Mouse (Mus musculus) cerebellum, postnatal 4 days (tissue): Measurements from ENCODE around the gene 4930452B06Rik.

Source experiments
- DNase-seq, 2 experiments: peaks; one replicate each; pipeline ENCODE4 v3.0.0; 2022; ENCODE audit warnings: low spot score in 2 of 2, mixed read lengths in 1 of 2

Gene 4930452B06Rik

DNA sequence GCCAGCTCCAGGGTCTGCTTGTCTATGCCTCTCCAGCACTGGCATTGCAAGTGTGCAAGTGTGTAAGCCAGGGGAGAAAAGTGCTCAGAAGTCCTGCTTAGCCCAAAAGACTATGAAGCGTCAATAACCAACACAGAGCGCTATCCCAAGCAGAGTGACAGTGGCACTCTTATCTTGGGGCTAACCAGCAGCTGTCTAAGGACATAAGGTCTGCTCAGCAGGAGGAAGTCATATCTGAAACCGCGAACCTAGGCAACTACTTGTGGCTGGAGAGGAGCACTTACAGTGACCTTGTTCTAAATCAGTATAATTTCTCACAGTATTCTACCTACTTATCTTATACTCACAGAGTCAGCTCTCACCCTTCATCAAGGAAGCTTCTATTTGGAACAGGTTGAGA, 214.9 kb downstream of the 4930452B06Rik start:
- DNase-seq = no peak

DNA sequence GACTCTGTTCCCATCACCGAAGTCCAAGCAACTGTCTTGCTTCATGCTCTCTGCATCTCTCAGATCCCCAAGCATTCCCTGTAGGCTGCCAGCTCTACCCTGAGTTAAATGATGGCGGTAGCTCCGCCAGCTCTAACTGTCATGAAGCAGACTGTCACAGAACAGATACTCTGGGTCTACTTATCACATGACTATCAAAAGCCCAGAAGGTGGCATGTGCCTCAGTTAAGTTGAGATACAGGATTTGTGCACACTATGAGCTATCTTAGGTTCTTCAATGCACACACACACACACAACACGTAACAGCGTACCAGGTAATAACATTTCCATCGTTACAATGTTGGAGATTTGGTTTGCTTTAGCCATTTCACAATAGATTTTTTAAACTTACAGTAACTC, 215.7 kb downstream of the 4930452B06Rik start:
- no peak for DNase-seq

DNA sequence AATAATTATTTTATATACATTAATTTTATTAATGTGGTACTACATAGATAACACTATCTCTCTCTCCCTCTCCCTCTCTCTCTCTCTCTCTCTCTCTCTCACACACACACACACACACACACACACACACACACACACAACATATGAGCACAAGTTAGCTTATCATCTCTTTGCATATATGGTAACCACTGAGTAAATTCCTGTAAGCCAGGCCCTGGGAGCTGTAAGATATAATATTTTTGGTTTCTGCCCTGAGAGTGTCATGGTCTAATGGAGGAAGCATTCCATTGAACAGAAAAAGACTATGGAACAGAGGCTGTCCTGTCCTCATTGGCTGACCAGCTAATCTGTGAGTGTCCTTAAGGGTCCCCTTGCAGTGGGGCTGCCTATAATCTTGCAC, 216.7 kb downstream of the 4930452B06Rik start:
- no peak for DNase-seq

DNA sequence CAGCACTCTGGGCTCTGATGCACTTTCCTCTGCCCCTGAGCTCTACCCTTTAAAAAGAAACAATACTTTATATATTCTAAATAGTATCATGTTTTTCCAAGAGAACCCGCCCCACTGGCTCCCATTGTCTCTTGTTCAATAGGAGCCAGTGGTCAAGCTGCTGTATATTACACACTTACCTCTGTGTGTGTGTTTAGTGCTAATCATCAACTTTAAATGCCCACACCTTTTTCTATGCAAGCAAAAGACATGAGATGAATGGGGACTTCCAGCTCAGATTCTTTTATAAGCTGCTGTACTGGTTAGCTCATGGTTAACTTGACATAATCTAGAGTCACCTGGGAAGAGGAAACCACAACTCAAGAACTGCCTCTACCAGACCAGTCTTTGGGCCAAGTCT, 218.7 kb downstream of the 4930452B06Rik start:
- no peak for DNase-seq

DNA sequence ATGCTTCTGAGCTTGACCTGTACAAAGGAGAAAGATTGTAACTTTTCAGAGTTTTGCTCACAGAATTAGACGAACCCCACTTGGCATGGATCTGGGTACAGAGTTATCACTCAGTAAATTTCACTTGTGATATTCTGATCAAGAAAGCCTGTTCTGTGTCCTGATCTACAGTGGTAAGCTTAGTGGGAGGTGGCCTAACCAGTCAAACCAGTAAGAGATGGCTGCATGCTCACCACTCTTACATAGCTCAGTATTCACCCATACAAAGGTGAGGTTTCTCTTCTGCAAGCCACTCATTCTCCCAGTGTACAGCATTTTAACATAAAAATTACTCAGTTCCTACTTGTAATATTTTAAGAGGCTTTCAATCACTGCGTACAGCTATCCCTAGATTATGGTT, 221.7 kb downstream of the 4930452B06Rik start:
- no peak for DNase-seq

DNA sequence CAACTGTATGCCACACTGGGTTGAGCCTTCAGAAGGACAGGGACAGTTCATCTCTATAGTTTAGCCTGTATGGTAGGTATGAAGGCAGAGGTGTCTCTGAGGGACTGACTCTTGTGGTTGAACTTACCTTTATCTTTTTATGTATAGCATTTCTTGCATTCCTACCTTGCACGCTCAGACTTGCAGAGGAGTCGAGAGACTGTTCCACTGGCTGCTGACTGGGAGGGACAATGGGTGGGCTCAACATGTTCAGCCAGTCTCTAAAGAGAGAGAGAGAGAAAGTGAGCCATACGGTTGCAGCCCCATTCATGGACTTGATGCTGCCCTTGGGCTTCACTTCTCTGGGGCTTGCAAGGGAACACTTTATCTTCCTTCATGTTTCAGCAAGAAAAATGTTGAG, 223.3 kb downstream of the 4930452B06Rik start:
- DNase-seq = no peak

DNA sequence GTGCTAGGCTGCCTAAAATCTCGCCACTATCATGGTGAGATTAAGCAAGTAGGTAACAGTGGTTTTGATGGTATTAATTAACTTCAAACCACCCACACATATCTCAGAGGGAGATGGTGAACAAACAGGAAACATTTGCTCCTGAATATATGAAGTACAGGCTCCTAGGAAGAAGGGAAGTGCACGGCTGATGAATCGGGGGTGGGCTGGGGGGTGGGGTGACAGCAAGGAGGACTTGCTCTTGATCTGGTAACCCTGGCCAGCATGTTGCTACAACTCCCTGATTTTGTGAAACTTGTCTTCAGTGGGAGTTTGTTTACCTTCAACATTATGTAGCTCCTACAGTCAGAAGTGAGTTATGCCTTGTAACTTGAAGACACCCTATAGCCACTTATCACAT, 224.4 kb downstream of the 4930452B06Rik start:
- no peak for DNase-seq

DNA sequence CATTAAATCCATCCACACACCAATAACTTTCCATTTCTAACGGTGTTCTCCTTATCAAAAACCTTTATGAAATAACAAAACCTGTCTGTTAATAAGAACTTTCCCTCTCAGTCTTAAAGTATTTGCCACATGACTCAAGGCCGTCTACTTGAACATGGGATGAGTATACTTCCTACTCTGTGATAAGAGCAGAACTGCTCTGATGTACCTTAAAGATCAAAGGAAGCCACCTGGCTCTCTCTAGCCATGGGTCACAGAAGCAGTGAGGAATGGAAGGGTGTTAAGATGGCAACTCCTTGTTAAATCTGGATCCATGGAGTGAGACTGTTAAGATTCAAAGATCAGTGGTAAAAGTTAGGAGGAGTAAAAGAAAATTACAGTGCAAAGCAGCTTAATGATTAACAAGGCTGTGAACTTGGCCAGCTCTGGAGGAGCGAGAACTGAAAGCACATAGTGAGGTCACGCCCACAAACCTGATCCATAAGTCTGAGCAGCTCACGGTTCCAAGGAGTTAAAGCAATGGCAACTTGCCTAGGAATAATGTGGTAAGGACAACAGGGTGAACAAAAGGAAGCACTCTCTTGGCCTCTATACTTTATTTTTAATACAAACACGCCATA, 235.3 kb downstream of the 4930452B06Rik start:
- no peak for DNase-seq

DNA sequence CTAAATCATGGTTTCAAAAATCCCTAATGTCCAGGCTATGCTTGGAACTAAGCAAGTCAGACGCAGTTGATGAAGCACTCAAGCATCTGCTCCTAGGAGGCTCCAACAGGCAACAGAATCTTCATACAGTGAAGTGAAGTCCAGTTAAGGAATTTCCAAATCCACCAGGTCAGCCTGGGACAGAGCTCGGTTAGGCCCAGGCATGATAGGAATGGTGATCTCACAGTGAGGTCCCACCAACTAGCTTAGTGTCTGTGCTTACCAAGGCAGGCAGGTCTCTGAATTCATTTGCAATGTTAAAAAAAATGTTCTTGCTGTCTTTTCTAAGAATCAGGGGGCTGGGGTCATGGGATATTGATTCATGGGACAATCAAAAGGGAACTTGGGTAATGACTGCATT, 236.3 kb downstream of the 4930452B06Rik start:
- no peak for DNase-seq

DNA sequence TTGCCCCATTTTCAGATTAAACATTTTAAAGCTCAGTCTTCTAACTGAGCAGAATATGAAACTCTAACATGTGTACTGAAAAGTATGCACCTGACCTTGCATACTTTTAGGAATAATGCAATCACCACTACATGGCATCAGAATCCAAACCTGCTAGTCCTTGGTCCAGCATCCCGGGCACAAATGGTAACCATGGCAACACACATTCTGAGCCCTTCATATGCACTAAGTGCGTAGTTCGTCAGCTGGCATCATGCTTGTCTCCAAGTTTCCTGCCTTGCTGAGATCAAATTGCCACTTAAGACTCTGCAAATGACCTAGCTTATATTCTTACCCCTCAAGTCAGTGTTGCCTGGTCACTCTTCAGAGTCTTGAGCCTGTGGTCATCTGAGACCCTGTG, 243.2 kb downstream of the 4930452B06Rik start:
- DNase-seq = no peak

DNA sequence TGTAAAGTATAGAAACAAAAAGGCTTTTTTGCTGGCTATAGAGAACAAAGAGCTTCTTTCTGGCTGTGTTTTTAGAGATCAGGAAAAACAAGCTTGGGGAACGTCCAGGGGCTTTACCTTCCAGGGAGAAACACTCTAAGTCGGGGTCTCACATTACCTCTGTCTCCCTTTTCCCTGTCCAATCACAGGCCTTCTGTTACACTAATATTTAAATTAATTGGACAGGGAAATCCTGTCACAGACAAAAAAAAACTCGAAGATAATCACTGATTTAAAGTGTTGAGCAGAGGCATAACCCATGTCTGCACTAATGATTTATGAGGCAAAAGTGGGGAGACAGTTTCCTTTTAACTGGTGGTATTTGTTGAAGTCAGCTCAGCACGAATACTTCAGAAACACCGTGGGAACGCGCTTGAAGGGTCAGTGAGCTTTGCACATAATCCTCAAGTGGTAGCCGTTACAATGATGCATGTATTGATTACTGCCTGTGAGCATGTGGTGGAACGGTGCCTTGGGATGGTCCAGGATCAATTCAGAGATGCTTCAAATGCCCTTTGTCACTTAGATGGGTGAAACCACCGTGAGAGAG, 244.7 kb downstream of the 4930452B06Rik start:
- no peak for DNase-seq

DNA sequence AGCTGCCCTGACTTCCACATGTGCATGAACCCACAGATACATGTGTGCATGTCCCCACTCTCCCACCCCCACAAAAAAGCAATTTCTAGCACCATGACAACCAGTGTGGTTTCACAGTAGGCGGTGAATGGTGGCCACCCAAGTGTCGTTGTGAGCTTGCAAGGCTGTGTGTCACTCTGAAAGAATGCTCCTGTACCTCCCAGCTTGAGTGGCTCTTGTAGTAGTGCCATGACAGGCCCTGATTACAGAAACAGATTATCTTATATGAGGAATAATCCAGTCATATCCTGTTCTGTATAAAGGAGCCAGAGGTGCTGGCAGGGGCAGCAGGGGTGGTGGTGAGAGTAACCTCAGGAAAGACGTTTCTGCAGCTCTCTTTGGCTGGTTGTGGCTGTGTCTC, 247.4 kb downstream of the 4930452B06Rik start:
- no peak for DNase-seq

DNA sequence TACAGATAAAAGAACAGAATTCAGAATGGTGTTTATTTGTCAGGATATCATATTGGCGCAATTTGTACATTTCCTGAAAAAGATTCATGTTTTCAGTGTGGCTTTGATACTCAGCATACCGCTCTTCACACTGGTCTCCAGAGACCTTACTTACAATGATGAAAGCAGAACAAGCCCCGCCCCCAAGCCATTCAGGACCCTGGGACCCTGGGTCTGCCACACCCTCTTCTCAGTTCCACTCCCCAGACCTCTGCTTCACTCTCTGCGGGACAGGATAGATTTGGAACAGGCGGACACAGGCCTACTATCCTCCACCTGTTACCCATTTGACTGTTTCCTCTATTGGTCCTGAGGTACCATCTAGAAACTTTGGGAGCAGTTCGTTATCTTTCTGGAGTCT, 260.1 kb downstream of the 4930452B06Rik start:
- no peak for DNase-seq

DNA sequence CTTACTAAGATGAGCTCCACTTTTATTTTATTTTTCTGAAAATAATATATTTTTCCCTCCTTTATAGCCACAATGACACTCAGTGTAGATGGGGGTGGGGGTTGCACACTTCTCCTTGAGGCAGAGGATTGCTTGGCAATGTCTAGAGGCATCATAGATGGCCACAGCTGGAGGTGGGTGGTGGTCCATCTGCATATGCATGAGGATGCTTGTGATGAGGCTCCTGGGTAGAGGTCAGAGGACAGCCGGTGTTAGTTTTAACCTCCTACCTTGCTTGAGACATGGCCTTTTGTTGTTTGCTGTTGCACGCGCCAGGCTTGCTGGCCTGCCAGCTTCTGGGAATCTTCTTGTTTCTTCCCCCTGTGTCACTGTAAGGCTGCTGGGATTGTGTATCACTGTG, 262.7 kb downstream of the 4930452B06Rik start:
- DNase-seq = no peak

DNA sequence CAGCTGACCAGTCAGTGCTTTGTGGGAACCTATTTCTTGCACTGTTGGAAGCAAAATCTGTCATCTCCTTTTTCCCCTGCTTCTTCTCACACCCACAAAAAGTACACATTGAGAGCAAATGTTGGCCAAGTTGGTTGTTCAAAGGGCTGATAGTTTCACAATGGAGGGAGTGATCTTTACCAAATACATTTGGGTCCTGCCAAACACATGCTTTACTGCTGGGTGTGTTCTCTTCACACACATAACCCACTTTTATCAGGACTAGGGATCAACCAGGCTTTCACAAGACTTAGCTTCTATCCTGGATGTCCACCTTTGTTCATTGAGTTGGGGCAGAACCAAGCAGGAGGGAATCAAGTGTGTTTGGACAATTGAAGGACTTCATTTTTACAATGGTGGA, 267.5 kb downstream of the 4930452B06Rik start:
- DNase-seq = no peak

DNA sequence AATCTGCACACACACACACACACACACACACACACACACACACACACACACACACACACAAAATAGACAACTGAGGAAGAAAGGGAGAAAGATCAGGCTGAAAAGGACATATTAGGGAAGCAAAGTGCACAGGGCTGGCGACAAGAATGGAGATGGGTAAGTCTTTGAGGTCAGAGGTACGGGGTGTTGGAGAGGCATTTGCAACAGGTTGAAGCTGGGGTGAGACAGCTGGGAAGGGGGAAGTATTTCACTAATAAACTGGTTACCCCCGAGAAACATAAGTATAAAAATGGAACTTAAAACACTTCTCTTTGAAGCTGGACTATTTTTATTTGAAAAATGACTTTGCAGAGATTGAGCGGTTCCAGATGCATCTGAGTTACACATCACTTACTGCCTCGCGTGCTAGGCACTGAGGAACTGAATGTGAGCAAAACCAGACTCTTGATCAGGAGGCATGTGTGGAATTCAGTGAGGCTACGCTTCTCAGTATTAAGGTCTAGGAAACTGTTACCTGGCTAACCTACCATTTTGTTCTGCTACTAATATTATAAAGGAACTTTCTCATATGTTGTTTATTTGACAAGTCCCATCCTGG, 270.3 kb downstream of the 4930452B06Rik start:
- DNase-seq = no peak

DNA sequence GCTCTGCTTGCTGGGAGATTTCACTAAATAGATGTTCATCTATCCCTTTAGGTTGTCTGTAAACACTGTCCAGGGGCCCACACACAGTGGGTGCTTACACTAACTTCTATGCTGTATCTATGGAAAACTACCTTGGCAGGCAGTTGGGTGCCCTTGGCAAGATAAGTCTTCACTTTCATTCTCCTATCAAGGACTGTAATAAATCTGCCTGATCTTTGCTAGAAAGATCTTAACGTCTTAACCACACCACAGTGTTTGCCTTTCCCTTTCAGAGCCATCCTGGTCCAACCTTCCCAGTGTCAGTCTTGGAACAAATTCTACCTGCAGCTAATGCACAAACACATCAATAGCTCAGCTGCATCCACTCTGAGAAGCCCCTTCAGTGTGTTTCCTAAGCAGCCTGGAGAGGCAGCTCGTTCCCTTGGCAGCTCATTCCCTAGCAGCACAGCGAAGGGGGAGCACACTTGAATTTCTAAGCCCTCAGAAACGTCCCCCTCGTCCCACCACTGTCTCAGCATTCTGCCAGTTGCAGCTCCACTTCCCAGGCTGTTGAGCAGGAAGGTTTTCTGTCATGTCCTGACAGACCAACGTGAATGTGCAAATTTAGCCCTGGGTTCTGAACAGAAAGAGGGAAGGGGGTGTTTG, 273.7 kb downstream of the 4930452B06Rik start:
- no peak for DNase-seq
